Mouse (Mus musculus) 3134 (cell line): Measurements from ENCODE around the gene Ccdc60.
"Not testable (repeated sequence)": the region's sequence is repeated elsewhere in the genome, so short reads cannot be mapped to it uniquely, and the experiment has no call there.

Experiments used
- DNase-seq: peaks from one replicate; pipeline ENCODE4 v3.0.0-alpha.2; 2011; ENCODE audit warnings: low spot score; ENCODE audit not compliant: insufficient read length; ENCODE audit errors: extremely low read depth

Ccdc60 gene

GRCm38 (mm10) chr5:116288849-116289570, at the start of gene Ccdc60:
Gene Ccdc60 (minus strand): TSS chr5:116288985.
- no peak for DNase-seq

GRCm38 (mm10) chr5:116336191-116336590, 47.4 kb upstream of the Ccdc60 start:
- DNase-seq: no peak

- no peak for DNase-seq
These were observed 40.1 kb upstream of the Ccdc60 start for GRCm38 (mm10) chr5:116328911-116329310.

DNA sequence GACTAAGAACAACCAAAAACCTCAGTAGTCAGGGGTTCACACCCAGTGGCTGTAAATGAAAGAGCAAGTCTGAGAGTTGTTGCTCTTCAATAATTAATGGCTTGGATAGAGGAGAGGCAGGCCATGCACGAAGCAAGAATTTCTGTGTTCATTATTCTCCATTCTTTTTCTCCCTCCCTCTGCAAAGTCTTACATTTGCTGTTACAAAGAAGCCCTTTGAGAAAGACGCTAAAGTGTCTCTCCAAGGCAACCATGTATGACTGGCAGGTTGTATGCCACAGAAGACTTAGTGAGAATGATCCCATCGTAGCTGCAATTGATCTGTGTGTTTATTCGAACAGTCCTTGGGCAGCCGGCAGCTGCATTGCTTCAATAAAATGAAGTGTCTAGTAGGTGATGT, 34.6 kb upstream of the Ccdc60 start:
- DNase-seq: no peak

DNA sequence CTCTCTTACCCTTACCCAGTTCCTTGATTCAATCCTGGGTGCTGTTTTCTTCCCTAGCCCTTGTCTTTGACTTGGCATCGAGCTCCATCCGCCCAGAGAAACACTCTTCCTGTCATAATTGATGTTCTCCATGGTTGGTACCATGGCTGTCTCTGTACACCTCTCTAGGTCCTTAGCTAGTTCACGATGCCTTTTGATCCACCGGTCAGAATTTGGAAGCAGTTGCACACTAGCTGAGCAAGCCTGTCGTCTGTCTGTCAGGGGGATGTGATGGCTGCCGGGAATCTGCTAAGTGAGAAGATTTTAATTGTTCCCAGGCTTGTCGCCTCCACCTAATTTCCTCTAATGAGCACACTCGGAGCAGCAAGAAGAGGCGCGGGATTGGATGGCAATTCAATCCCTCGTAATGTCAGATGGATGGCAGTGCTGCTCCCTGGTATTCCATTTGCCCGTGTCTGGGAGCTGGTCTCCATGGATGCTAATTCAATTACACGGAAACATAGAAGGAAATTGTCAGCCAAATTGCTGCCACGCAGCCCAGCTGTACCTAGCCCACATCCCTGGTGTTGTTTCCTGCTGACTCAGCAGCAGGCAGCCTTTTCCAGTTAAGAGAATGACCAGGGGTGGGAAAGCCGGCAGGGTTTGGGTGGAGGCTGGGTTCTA, 33.7 kb upstream of the Ccdc60 start:
- no peak for DNase-seq

- DNase-seq: no peak
These were observed 24.9 kb upstream of the Ccdc60 start for GRCm38 (mm10) chr5:116313711-116314110.

DNA sequence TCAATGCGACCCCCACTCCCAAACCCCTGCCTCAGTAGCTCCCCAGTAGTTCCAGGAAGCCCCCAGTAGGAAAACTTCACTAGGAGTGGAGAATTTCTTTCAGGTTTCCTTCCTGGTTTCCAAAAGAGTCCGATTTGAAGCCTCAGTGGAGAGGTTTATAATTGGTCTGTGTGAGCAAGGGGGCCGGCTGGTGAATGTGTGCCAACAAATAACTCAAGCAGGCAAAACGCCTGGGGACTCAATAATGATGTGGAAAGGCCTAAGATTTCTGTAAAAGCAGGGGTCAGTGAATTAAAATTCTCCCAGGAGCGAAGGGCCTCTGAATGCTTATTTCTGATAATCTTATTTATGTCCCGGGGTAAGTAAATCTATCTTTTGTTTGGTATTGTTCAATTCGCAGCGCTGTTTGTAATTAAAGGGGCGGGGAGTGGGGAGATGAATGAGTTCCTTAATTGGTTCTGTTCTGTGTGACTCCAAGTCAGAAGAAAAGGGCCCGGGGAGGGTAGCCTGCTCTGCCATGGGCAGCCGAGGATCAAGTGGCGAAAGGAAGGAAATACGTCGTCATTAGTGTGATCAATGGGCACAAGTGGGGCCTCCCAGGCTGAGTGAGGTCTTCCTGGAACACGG, 23.4 kb upstream of the Ccdc60 start:
- DNase-seq: no peak

- no peak for DNase-seq
These were observed 22.9 kb upstream of the Ccdc60 start for GRCm38 (mm10) chr5:116311636-116312035.

- no peak for DNase-seq
These were observed 20.6 kb upstream of the Ccdc60 start for GRCm38 (mm10) chr5:116309383-116309801.

GRCm38 (mm10) chr5:116305557-116305956, 16.8 kb upstream of the Ccdc60 start:
- no peak for DNase-seq

- not testable (repeated sequence) for DNase-seq
These were observed 16.4 kb upstream of the Ccdc60 start for GRCm38 (mm10) chr5:116305146-116305545.

- peak; percentile 18 for DNase-seq
These were observed 12.2 kb upstream of the Ccdc60 start for GRCm38 (mm10) chr5:116300984-116301383.

GRCm38 (mm10) chr5:116293501-116293900, 4.7 kb upstream of the Ccdc60 start:
- no peak for DNase-seq

DNA sequence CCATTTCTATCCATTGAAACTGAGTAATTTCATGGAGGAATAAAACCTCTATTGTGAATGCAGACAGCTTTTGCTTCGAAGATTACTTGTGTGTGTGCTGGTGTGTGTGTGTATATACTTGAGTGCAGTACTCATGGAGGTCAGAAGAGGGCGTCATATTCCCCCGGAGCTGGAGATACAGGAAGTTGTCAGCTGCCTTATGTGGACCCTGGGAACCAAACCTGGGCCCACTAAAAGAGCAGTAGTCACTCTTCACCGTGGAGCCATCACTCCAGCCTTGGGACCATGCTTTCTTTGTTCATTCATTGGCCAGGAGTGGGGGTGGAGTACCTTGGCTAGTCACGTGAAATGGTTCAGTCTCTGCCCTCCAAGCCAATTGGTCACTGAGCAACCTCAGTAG, 1.8 kb upstream of the Ccdc60 start:
- no peak for DNase-seq

- DNase-seq: no peak
These were observed 1.1 kb upstream of the Ccdc60 start for GRCm38 (mm10) chr5:116289897-116290296.

- DNase-seq: no peak
These were observed 602 bp downstream of the Ccdc60 start for GRCm38 (mm10) chr5:116288183-116288582.

DNA sequence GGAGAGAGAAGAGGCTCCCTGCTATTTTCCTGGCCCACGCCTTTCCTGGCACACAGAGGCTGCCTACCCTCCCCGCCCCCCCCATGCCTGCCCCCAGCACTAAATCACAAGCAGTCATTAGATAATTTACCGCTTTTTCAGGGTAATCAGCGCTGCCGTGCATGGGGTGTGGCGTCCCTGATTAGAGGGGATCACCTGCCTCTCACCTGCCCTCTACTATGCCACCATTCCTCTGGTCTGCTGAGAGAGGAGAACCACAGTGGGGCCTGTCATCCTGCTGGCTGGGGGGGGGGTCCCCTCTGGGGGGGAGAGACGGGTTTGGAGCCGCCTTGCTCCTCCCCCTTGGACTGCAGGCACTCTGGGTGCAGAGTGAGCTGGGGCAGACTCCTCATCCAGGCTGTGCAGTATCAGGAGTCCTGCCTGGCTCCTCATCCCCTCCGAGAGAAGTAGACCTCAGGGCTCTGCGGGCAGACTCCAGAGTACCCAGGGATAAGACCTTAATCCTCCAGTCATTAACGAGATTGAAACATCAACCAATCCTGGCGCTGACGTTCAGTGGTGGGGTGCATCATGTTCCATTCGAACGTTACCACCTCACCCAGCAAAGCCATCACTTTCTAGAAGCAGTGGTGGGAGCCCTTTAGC, 3.1 kb downstream of the Ccdc60 start:
- DNase-seq: no peak

GRCm38 (mm10) chr5:116280518-116280917, 8.3 kb downstream of the Ccdc60 start:
- DNase-seq: no peak

DNA sequence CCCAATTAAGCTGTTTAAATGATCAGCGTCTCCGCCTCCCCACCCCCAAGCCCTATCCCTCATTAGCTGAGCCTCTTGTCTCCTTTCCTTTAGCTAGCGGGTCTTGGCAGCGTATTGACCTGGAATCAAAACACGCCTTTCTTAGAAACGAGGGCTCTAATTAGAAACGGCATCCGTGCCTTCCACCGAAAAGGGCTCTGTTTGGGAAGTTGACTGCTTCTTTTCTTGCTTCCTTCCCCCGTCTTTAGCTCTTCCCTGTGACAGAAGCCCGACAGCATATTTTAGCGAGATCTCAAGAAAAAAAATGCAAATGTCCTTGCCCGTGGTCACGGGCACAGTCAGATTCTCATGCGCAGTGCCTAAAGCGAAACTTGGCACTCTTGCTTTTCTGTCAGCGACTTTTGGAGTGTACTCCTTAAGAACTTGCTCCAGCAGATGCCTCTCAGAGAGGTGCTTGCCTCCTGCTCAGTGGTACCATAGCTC, 10.3 kb downstream of the Ccdc60 start:
- no peak for DNase-seq

- DNase-seq: no peak
These were observed 10.8 kb downstream of the Ccdc60 start for GRCm38 (mm10) chr5:116277951-116278350.

DNA sequence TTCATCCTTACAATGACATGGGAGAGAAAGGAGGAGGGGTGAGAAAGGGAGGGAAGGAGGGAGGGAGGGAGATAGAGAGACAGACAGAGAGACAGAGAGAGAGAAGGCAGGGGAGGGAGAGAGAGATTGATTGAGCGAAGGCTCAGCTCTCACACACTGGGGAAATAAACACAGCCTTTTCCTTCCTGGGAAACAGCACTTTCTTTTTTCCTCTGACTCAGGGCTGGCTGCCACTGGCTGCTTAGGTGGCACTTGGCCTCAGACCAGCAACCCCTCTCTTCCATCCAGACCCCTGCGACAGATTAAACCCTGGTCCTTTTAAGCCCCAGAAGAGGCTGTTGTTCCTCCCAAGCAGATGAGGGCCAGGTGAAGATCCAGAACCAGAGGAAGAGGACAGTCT, 14.0 kb downstream of the Ccdc60 start:
- no peak for DNase-seq
